Mouse (Mus musculus): ENCODE data around the gene Ubfd1.

Ubfd1 gene

DNA sequence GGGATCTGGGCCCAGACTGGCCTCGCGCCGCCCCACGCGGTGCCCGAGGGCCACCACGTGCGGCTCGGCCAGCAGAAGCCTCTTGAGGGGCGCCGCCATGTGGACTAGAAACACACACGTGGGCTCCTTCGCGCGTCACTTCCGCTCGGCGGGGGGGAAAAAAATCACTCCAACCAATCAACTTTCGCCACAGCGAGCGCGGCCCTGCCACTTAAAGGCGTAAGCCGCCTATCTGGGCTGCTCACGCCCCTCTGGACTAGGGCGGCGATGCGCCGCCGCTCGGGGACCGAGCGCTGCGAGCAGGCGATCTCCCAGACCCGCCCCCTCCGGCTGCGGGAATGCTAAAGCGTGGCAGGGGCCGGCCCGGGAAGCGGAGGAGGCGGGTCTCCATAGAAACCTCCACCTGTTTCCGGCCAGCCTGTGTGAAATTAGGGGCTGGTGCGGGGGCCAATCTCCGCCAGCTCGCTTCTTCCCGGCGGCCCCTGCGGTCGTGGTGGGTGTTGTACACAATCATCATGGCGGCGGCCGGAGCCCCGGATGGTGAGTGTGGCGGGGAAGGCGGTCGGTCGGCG lies at the start of gene Ubfd1, which contains the start of gene Ears2:
Gene Ubfd1, plus strand, starts transcription at position 231 of the 572 bp plus-strand sequence.
Gene Ears2, minus strand, starts transcription at position 319 of the 572 bp plus-strand sequence.
- in situ Hi-C loops (cut with MboI; ENCODE audit: low pct_unique_long_range_greater_than_20kb in 1 of 2, low sequenced_read_pairs in 2 of 2, unreplicated experiment in 1 of 2): no loop called here

- in situ Hi-C loops (cut with MboI; ENCODE audit: low pct_unique_long_range_greater_than_20kb in 1 of 2, low sequenced_read_pairs in 2 of 2, unreplicated experiment in 1 of 2): no loop called here
These were observed 48.7 kb upstream of the Ubfd1 start for GRCm38 (mm10) chr7:122018247-122018646.

- in situ Hi-C loops (cut with MboI; ENCODE audit: low pct_unique_long_range_greater_than_20kb in 1 of 2, low sequenced_read_pairs in 2 of 2, unreplicated experiment in 1 of 2): no loop called here
These were observed 48.0 kb upstream of the Ubfd1 start for GRCm38 (mm10) chr7:122018978-122019377.

DNA sequence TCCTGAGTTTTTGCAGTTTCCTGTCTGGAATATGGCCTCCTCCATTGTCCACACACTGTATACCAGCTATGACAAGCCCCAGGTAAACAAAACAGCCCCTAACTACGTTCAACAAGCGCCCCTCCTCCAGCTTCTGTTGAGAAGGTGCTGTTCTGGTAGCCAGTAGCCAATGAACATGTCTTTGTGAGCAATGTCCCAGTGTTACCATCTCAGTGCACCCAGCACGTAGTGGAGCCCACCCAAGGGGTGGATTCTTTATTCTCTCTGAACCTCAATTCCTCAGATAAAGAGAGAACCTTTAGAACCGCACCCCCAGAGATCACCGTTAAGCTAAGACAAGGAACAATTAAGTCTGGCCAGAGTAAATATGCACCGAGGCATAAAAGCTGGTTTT lies 46.7 kb upstream of the Ubfd1 start:
- in situ Hi-C loops (cut with MboI; ENCODE audit: low pct_unique_long_range_greater_than_20kb in 1 of 2, low sequenced_read_pairs in 2 of 2, unreplicated experiment in 1 of 2): no loop called here

GRCm38 (mm10) chr7:122020667-122021354 lies 46.2 kb upstream of the Ubfd1 start, which contains the start of gene Gga2:
Gene Gga2, minus strand, starts transcription at chr7:122021222.
- in situ Hi-C loops (cut with MboI; ENCODE audit: low pct_unique_long_range_greater_than_20kb in 1 of 2, low sequenced_read_pairs in 2 of 2, unreplicated experiment in 1 of 2): no loop called here

- in situ Hi-C loops (cut with MboI; ENCODE audit: low pct_unique_long_range_greater_than_20kb in 1 of 2, low sequenced_read_pairs in 2 of 2, unreplicated experiment in 1 of 2): no loop called here
These were observed 44.8 kb upstream of the Ubfd1 start for GRCm38 (mm10) chr7:122022131-122022530.

DNA sequence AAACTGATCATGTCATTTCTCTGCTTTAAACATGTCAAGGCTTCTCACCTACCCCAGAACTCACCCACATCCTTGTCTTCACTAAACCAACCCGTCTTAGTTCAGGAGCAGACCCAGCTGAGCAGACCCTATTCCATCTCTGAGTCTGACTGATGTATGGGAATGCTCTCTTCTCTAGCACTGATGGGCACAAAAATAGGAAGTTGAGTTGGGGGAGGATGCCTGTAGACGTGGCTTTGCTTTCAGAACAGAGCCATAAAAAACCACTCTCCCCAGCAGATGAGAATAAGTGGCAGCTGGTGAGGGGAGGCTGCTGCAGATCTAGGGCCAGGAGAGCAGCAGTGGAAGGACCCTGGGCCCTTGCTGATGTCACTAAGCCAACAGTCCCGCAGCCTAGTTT lies 33.6 kb upstream of the Ubfd1 start:
- in situ Hi-C loops (cut with MboI; ENCODE audit: low pct_unique_long_range_greater_than_20kb in 1 of 2, low sequenced_read_pairs in 2 of 2, unreplicated experiment in 1 of 2): no loop called here

DNA sequence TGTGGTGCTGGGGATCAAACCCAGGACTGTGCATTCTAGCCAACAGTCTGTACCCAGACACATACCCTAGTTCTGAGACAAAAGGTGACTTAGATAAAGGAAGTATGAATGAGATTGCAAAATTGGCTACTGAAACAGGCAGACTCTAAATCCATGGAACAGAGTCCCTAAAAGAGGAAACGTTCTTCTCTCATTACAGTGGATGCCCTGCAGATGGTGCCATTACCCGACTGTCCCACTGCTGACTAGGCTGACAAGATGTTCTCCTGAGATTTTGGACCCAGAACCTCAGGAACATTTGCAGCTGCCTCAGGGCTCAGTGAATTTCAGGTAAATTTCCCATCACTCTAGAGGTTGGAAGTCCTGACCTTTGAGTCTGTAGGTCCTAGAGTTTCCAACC lies 32.6 kb upstream of the Ubfd1 start:
- in situ Hi-C loops (cut with MboI; ENCODE audit: low pct_unique_long_range_greater_than_20kb in 1 of 2, low sequenced_read_pairs in 2 of 2, unreplicated experiment in 1 of 2): no loop called here

GRCm38 (mm10) chr7:122044106-122044505 lies 22.9 kb upstream of the Ubfd1 start:
- in situ Hi-C loops (cut with MboI; ENCODE audit: low pct_unique_long_range_greater_than_20kb in 1 of 2, low sequenced_read_pairs in 2 of 2, unreplicated experiment in 1 of 2): no loop called here

GRCm38 (mm10) chr7:122045181-122045634 lies 21.8 kb upstream of the Ubfd1 start:
- in situ Hi-C loops (cut with MboI; ENCODE audit: low pct_unique_long_range_greater_than_20kb in 1 of 2, low sequenced_read_pairs in 2 of 2, unreplicated experiment in 1 of 2): no loop called here

- in situ Hi-C loops (cut with MboI; ENCODE audit: low pct_unique_long_range_greater_than_20kb in 1 of 2, low sequenced_read_pairs in 2 of 2, unreplicated experiment in 1 of 2): no loop called here
These were observed 21.3 kb upstream of the Ubfd1 start for GRCm38 (mm10) chr7:122045711-122046110.

- in situ Hi-C loops (cut with MboI; ENCODE audit: low pct_unique_long_range_greater_than_20kb in 1 of 2, low sequenced_read_pairs in 2 of 2, unreplicated experiment in 1 of 2): no loop called here
These were observed 20.2 kb upstream of the Ubfd1 start for GRCm38 (mm10) chr7:122046813-122047212.

GRCm38 (mm10) chr7:122048191-122048590 lies 18.8 kb upstream of the Ubfd1 start:
- in situ Hi-C loops (cut with MboI; ENCODE audit: low pct_unique_long_range_greater_than_20kb in 1 of 2, low sequenced_read_pairs in 2 of 2, unreplicated experiment in 1 of 2): no loop called here

- in situ Hi-C loops (cut with MboI; ENCODE audit: low pct_unique_long_range_greater_than_20kb in 1 of 2, low sequenced_read_pairs in 2 of 2, unreplicated experiment in 1 of 2): no loop called here
These were observed 16.1 kb upstream of the Ubfd1 start for GRCm38 (mm10) chr7:122050834-122051233.

DNA sequence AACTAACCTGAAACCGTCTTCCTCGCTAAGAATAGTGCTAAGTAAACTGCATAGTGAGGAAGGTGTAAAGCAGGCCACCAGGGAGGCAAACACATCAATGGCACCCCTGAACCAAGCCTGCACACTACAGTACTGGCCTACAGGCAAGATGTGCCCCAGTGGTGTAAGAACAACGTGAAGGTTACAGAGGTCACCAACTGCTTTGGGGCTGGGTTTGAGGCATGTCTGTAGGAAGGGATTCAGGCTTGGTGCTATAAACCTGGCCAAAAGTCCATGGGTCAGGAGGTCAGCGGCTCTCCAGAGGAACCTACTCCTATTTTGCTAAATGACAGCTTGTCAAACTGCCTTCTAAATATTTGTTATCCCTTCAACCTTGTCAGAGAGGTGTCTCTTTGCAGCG lies 10.3 kb upstream of the Ubfd1 start:
- in situ Hi-C loops (cut with MboI; ENCODE audit: low pct_unique_long_range_greater_than_20kb in 1 of 2, low sequenced_read_pairs in 2 of 2, unreplicated experiment in 1 of 2): no loop called here

DNA sequence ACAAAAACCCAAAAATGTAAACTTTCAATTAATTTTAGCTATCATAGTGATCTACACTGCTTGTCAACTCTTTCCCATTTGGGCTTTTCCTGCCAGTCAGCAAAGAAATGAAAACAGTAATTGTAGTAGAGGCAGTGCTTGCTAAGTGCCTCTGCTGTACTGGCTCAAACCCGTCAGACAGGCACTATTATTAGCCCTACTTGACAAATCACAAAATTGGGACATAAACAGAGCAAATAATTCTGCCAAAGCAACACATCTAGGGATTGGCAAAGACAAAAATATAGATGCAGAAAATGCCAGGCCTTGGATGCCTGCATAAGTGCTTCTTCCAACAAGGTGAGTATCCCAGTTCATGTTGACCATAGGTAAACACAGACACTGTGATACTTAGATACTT lies 1.3 kb upstream of the Ubfd1 start:
- in situ Hi-C loops (cut with MboI; ENCODE audit: low pct_unique_long_range_greater_than_20kb in 1 of 2, low sequenced_read_pairs in 2 of 2, unreplicated experiment in 1 of 2): no loop called here

GRCm38 (mm10) chr7:122066102-122066944 lies 652 bp upstream of the Ubfd1 start:
- in situ Hi-C loops (cut with MboI; ENCODE audit: low pct_unique_long_range_greater_than_20kb in 1 of 2, low sequenced_read_pairs in 2 of 2, unreplicated experiment in 1 of 2): no loop called here

- in situ Hi-C loops (cut with MboI; ENCODE audit: low pct_unique_long_range_greater_than_20kb in 1 of 2, low sequenced_read_pairs in 2 of 2, unreplicated experiment in 1 of 2): no loop called here
These were observed 774 bp downstream of the Ubfd1 start for GRCm38 (mm10) chr7:122067517-122068381.

Data from mouse embryonic stem cell (cell line).